Mouse (Mus musculus) erythroblast, adult 5-6 weeks (primary cell): ENCODE measurements around the gene Nktr. TPM values are rescaled to one million over a fixed set of nuclear protein-coding genes. Genes with fewer than 3 reads are reported as not detected.
A peak's percentile ranks its signal among the peaks of the same experiment; 100 is the strongest.

Source experiments
- ATAC-seq: replicated peaks from 2 replicates; pipeline ENCODE4 v1.8.0; 2016; ENCODE audit warnings: moderate number of reproducible peaks, mild to moderate bottlenecking, moderate TSS enrichment, inconsistent platforms; ENCODE audit not compliant: poor library complexity, low FRiP score, severe bottlenecking
- total RNA-seq, 2 experiments: library from RNA; stranded (forward) in 1 of 2; stranded (reverse) in 1 of 2; fragments of 150-400 nt in 1 of 2; fragments of 200-764, 138-1000 nt in 1 of 2; gene quantifications; 2 replicates each; pipeline versions ENCODE4 v1.2.3 to v1.2.4; 2015 to 2017; ENCODE audit warnings: low replicate concordance in 2 of 2

Gene Nktr
- total RNA-seq (2015; ENCODE audit: low replicate concordance), result 42.6 and 59.0 TPM in 2 replicates
- 81.6 and 92.8 TPM in 2 replicates for total RNA-seq (2017; ENCODE audit: low replicate concordance)

- peak; percentile 95 for ATAC-seq
Observed at GRCm38 (mm10) chr9:121718792-121719318, at the start of gene Nktr. Gene Nktr (plus strand): TSS chr9:121719169.

- ATAC-seq, result no peak
Observed at GRCm38 (mm10) chr9:121669348-121669791, 49.6 kb upstream of the Nktr start.

GRCm38 (mm10) chr9:121671300-121671699, 47.7 kb upstream of the Nktr start:
- peak; percentile 58 for ATAC-seq

DNA sequence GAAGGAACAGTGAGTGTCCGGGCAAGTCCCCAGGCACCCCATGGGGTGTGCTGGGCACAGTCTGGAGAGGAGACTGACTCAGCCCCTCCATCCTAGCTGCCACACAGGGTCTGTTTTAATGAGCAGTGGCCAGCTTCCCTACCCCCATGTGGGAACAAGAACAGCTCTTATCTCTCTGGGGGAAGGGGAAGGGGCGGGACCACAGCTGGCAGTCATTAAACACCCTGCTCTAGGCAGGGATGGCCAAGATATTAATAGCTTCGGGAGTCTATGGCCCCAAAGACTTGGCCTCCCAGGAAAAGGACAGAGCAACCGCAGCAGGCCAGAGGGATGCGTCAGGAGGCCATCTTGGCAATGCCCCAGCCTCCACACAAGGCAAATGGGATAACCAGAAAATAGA, 46.7 kb upstream of the Nktr start:
- no peak for ATAC-seq

DNA sequence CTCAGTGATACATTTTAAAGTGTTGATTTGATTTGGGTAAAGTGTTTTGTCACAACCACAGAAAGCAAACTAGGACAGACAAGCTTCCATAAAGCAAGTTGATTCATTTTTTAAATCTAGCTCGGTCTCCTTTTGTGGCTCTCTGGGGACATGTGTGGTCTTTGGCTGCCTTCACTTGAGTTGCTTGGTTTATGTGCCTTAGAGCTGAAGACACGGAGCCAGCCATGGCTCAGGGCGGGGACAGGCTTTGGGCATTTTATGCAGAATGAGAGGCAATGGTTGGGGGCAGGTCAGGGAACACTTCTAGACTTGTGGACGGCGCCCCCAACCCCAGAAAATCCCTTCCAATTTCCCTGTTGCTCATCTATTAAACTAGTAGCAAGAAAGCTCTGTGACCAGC, 45.3 kb upstream of the Nktr start:
- ATAC-seq, result no peak

DNA sequence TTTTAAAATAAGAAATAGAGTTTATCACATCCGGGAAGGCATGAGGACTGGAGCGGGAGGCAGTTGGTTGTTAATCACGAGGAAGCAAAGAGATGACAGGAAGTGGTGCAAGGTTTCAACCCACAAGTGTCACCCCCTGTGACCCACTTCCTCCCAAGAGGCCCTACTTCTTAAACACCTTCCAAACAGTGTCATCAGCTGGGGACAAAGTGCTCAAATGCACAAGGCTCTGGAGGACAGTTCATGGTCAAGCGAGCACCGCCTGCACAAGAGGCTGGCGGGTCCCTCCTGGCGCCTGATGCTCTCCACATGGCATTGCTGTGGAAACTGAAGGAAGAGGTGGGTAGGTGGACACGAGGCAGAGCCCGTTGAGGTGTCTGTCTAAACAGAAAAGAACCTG, 44.0 kb upstream of the Nktr start:
- ATAC-seq, result no peak

DNA sequence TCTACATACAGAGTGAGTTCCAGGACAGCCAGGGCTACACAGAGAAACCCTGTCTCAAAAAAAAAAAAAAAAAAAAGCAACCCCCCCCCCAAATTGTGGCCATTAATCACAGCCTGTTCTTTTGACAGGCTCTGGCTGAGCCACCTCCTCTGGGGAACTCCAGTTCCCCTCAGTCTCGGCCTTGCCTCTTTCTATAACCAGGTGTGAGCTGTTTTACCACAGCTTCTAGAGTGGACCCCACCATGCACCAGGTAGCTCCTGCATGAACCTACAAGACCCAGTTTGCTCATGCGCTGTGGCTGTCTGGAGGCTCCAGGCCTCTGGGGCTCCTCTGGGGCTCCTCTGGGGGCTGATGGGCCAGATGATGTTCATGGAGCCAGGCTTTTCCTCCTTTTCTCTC, 43.4 kb upstream of the Nktr start:
- no peak for ATAC-seq

DNA sequence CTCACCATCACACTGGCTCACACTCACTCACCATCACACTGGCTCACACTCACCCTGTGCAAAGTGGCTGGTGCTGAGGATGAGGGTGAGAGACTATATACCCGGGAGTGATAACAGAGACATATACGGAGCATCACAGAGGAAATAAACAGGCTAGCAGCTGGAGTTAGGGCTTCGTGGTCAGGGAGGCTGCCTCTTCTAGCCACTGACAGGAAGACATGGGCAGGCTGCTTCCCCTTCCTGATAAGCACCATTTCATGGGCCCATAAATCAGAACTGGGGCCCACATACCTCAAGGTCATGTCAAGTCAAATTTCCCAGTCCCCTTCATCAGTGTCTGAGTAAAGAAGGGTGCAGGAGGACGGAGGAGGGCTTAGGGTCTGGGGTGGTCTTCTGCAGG, 41.9 kb upstream of the Nktr start:
- no peak for ATAC-seq

- ATAC-seq, result no peak
Observed at GRCm38 (mm10) chr9:121677476-121677875, 41.5 kb upstream of the Nktr start.

- ATAC-seq, result peak; percentile 74
Observed at GRCm38 (mm10) chr9:121679549-121679948, 39.4 kb upstream of the Nktr start.

GRCm38 (mm10) chr9:121681191-121681590, 37.8 kb upstream of the Nktr start:
- ATAC-seq, result no peak

- no peak for ATAC-seq
Observed at GRCm38 (mm10) chr9:121682037-121682680, 36.8 kb upstream of the Nktr start.

DNA sequence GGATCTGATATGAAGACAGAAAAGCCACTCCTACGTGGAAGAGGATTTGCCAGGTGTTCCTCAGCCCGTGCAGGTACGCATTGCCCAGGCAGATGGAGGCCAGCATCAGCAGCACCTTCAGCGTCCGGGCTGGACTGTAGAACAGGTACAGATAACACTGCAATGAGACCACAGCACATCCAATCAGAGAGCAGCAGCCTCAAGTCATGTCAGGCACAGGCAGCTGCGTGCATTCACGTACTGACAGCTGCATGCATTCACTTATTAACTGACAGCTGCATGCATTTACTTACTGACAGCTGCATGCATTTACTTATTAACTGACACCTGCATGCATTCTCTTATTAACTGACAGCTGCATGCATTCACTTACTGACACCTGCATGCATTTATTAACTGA, 34.3 kb upstream of the Nktr start:
- no peak for ATAC-seq

DNA sequence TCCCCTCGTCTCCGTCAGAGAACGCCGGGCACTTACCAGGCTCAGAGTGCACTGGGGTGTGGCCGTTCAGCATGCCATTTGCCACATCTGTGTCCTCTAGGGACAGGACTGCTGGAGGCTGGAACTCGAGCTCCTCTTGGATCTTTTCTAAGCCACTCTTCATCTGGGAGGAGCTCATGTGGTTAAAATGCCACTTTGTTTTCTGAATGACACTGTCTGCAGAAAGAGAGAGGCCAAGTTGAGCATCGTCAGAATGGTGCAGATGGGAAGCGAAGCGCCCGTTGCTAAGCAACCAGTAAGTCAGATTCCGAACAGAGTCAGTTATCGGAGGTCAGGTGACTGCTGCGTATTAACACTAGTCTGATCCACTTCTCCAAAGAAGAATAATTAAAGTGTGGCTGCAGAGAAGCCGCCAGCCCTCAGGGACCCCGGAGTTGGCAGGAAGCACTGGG, 28.7 kb upstream of the Nktr start:
- ATAC-seq, result no peak

DNA sequence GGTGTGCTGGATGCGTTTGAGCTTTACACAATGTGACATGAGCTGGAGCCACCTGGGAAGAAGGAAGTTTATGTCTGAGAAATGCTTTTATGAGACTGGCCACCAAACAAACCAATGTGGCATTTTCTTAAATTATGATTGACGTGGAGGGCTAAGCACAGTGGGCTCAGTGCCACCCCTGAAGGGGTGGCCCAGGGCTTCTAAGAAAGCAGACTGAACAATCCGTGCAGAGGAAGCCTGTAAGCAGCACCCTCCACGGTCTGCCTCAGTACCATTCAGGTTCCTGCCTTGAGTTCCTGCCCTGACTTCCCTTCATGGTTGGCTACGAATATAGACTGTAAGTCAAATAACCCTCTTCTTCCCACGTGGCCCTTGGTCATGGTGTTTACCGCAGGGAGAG, 28.2 kb upstream of the Nktr start:
- ATAC-seq, result no peak

GRCm38 (mm10) chr9:121694736-121695135, 24.2 kb upstream of the Nktr start:
- ATAC-seq, result no peak

GRCm38 (mm10) chr9:121696626-121697025, 22.3 kb upstream of the Nktr start:
- ATAC-seq, result no peak

GRCm38 (mm10) chr9:121697150-121698049, 21.6 kb upstream of the Nktr start:
- ATAC-seq, result peak; percentile 72

DNA sequence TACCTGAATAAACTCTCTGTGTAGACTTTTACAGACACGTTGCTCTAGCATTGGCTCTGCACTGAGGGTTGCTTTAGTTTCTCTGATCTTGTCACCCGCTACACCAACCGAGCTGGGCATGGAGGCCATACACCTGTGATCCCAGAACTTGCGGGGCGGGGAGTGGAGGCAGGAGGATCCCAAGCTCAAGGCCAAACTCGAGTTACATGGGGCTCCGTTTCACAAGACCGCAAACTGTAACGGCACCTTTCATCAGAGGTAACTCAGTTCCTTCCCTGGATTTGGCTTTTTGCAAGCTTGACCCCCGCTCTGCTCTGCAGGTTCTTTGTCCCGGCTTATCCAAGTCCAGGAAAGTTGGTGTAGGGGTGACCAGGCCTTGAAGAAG, 14.7 kb upstream of the Nktr start:
- no peak for ATAC-seq

DNA sequence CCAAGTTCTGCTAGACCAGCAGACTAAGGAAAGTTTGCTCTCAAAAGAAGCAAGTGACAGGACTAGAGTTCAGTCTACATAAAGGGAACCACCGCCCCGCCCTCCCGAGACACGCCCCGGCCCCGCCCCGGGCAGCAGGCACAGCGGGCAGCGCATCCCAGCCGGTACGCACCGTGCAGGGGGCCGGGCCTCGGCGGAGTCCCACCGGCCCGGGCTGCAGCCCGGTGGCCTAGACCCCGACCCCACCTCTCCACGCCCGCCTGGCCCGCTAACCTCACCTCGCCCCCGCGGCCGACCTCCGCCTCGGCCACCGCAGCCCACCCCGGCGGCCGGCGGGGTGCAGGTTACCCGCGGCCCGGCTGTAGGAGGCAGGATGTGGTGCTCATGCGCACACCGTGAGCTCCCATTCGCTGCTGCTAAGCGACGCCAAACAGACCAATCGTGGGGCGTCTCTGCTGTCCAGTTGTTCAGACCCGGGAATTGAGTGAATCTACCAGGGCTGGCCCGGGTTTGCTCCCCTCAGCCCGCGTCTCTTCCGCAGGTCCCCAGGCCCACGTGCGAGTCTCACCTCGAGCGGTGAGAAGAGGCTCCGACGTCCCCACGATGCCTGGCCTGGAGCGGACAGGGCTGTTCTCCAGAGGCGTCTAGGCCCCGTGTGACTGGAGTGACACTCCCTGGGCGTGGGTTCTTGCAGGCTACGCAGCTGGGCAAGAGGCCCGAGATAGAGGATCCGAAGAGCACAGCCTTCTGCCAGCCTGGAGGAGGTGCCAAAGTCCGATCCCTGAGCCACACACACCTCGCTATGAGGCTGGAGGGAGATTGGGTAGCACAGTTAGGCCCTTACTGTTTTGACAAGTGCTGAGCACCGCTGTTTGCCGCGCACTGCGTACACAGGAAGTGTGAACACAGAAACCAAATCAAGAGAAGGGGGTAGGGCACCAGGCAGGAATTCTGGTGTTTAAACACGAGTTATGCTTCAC, 14.0 kb upstream of the Nktr start, which contains the start of gene Sec22c:
TSS of gene Sec22c (minus strand) at position 845 of the 980 bp plus-strand sequence.
- peak; percentile 84 for ATAC-seq
